26 mouse cellular contexts compared by ENCODE assay signal in the genomic region with DNA sequence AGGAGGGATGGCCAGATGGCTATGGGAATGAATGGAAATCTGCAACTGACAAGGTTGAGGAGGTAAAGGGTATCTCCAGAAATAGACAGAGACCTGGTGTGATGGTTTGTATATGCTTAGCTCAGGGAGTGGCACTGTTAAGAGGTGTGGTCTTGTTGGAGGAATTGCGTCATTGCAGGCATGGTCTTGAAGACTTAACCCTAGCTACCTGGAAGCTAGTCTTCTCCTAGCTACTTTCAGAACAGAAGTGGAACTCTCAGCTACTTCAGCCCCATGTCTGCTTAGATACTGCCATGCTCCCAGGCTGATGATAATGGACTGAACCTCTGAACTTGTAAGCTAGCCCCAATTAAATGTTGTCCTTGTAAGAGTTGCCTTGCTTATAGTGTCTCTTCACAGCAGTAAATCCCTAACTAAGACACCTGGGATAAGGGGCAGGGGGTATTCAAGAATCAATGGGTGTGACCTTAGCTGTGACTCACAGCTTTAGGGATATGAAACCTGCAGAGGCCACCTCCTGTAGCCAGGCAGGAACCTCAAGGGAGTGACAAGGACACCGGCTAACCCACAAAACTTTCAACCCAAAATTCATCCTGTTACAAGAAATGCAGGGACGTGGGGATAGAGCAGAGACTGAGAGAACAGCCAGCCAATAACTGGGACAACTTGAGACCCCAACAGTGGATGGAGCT. TPM values are rescaled to one million over a fixed set of nuclear protein-coding genes. Genes with fewer than 3 reads are reported as not detected.
A peak's percentile ranks its signal among the peaks of the same experiment; 100 is the strongest.
DNase-seq lines count a peak whose midpoint lies in the region; ATAC-seq and TF ChIP-seq lines count a peak whose summit lies in the region.
"Had no signal": no experiment of that assay in that cellular context is flagged by ENCODE, and none has a peak within 500 bp of the region (broad histone marks: within the 10 kb centered on the region; RNA-seq: fewer than 3 reads in every experiment).

No protein-coding gene starts in this region.

- TF ChIP-seq POLR2A in heart, adult 2 months (IDR thresholded peaks at IDR 0.05; ENCODE audit: insufficient read depth, low read depth, low read length), result no peak

- H3K27me3 ChIP-seq in heart, adult 2 months (ENCODE audit: control insufficient read depth, insufficient read depth, low read length), result no peaks in the 10 kb centered on the region
- H3K27me3 ChIP-seq: embryonic facial prominence, embryonic 13.5 days; embryonic facial prominence, embryonic 15.5 days; forebrain, embryonic 13.5 days; forebrain, embryonic 15.5 days; Patski had no signal

- intact Hi-C loops in heart, adult 2 months (cut with DNase I), result loop anchor here (1.0 kb wide), 1 partner anchor 8 kb away; no protein-coding TSS in a partner anchor

- peak; percentile 80 for ATAC-seq in common myeloid progenitor, adult 5-6 weeks (replicated peaks; ENCODE audit: low read depth, poor library complexity, severe bottlenecking)
- ATAC-seq in megakaryocyte, adult 5-6 weeks (ENCODE audit: poor library complexity, severe bottlenecking), result peak; percentile 82
- ATAC-seq in inflammation-experienced regulatory T-cells, adult 6 months, result no peak
- ATAC-seq: activated CD4-positive, CD25-positive, alpha-beta regulatory T cell, adult 4 months; forebrain, embryonic 13.5 days; forebrain, embryonic 15.5 days; forebrain, postnatal 0 days; Patski had no signal

- no peak overlapping the region for H3K9ac ChIP-seq in heart, adult 2 months (ENCODE audit: low read depth, low read length)
- H3K9ac ChIP-seq: embryonic facial prominence, embryonic 13.5 days; embryonic facial prominence, embryonic 15.5 days; forebrain, embryonic 13.5 days; forebrain, embryonic 15.5 days; forebrain, postnatal 0 days had no signal

- WGBS in heart, adult 2 months, result 84% methylated on average over 3 of the region's 3 CpGs

- no peak for TF ChIP-seq EP300 in heart, adult 2 months (IDR thresholded peaks at IDR 0.05; ENCODE audit: insufficient read depth, low read depth, low read length)

- peak overlapping the region; percentile 20; the same call in 1 of the 2 replicates for H3K27ac ChIP-seq in heart, adult 2 months
- H3K27ac ChIP-seq: embryonic facial prominence, embryonic 13.5 days; embryonic facial prominence, embryonic 15.5 days; forebrain, embryonic 13.5 days; forebrain, embryonic 15.5 days had no signal

- no peak overlapping the region for H3K4me3 ChIP-seq in heart, adult 2 months
- H3K4me3 ChIP-seq: embryonic facial prominence, embryonic 13.5 days; embryonic facial prominence, embryonic 15.5 days; erythroblast, embryonic 14.5 days; forebrain, embryonic 13.5 days; forebrain, embryonic 15.5 days had no signal

- no peaks in the 10 kb centered on the region for H3K36me3 ChIP-seq in heart, adult 2 months (ENCODE audit: control insufficient read depth, insufficient read depth, low read length)
- H3K36me3 ChIP-seq: embryonic facial prominence, embryonic 13.5 days; embryonic facial prominence, embryonic 15.5 days; forebrain, embryonic 15.5 days; G1E had no signal

- TF ChIP-seq CTCF in heart, adult 2 months (IDR thresholded peaks at IDR 0.05), result no peak

- DNase-seq in heart, adult 2 months, result no peak
- DNase-seq in heart, postnatal 4 days, result no peak
- no peak for DNase-seq in right cerebral cortex, postnatal 14 days
- DNase-seq in frontal cortex, postnatal 25 days (ENCODE audit: low spot score in 2 of 2), result no peak
- DNase-seq: adrenal gland, adult 8-10 months; adrenal gland, postnatal 14 days; adrenal gland, postnatal 36 days; cerebellum, adult 11 months; cerebellum, adult 18-20 months; cerebellum, adult 8-10 months; cerebellum, adult 9-11 months; cerebellum, postnatal 14 days; cerebellum, postnatal 36 days; embryo, embryonic 11 days; forebrain, postnatal 0 days had no signal

- H3K4me1 ChIP-seq in heart, adult 2 months (ENCODE audit: control insufficient read depth, insufficient read depth, low read length), result peaks cover 1% of the 10 kb centered on the region; the same call in 1 of the 2 replicates
- H3K4me1 ChIP-seq: embryonic facial prominence, embryonic 13.5 days; embryonic facial prominence, embryonic 15.5 days; forebrain, embryonic 13.5 days; forebrain, embryonic 15.5 days had no signal

- H3K79me2 ChIP-seq in heart, adult 2 months (replicated peaks; ENCODE audit: control insufficient read depth, insufficient read depth, low read length), result no peaks in the 10 kb centered on the region

RNA-seq across cellular contexts. Expression of gene Itga1, which starts 15.3 kb away (rescaled TPM):
- 10 to 100 TPM; 34.8 TPM for total RNA-seq in heart, adult 2 months (2021)
- 6.8 and 14.0 TPM in 2 replicates for polyA plus RNA-seq in heart, adult 2 months (2012; rRNA removed)
- total RNA-seq in heart, postnatal 4 days (2021), result 10 to 100 TPM; 82.4 to 86.8 TPM
- 1.5 and 1.9 TPM in 2 replicates for total RNA-seq in common myeloid progenitor, adult 5-6 weeks (2017)
- total RNA-seq in megakaryocyte, adult 5-6 weeks (2015), result 60.3 and 63.4 TPM in 2 replicates
- 45.5 and 47.2 TPM in 2 replicates for total RNA-seq in megakaryocyte, adult 5-6 weeks (2017)
- polyA plus RNA-seq in inflammation-experienced regulatory T-cells, adult 6 months (2017; shearing (Covaris generic)), result under 1 TPM; 0.42 to 0.97 (median 0.77) TPM
- polyA plus RNA-seq: erythroblast, embryonic 14.5 days; G1E had no signal

RNA-seq across cellular contexts. Expression of gene Gm49395, which starts 15.4 kb away (rescaled TPM):
- total RNA-seq in heart, adult 2 months (2021), result 10 to 100 TPM in 1 of 2 experiments, 1 to 10 TPM in 1; 7.8 to 10.5 TPM
- 0.64 and 2.4 TPM in 2 replicates for polyA plus RNA-seq in heart, adult 2 months (2012; rRNA removed)
- 10 to 100 TPM; 25.0 to 27.5 TPM for total RNA-seq in heart, postnatal 4 days (2021)
- total RNA-seq in common myeloid progenitor, adult 5-6 weeks (2017), result 11.1 TPM in 1 of 2 replicates, not detected in the other
- 12.9 and 14.0 TPM in 2 replicates for total RNA-seq in megakaryocyte, adult 5-6 weeks (2015)
- total RNA-seq in megakaryocyte, adult 5-6 weeks (2017), result 7.0 and 9.2 TPM in 2 replicates
- polyA plus RNA-seq in inflammation-experienced regulatory T-cells, adult 6 months (2017; shearing (Covaris generic)), result 1 to 10 TPM in 1 of 3 experiments, under 1 TPM in 1, not detected in 1; 0.95 to 1.1 TPM
- total RNA-seq: G1E had no signal

RNA-seq across cellular contexts. Expression of gene Pelo, which starts 27.1 kb away (rescaled TPM):
- total RNA-seq in heart, adult 2 months (2021), result 10 to 100 TPM; 15.6 to 18.0 TPM
- 16.1 and 16.5 TPM in 2 replicates for polyA plus RNA-seq in heart, adult 2 months (2012; rRNA removed)
- 10 to 100 TPM; 34.5 to 37.0 TPM for total RNA-seq in heart, postnatal 4 days (2021)
- 8.3 and 10.0 TPM in 2 replicates for total RNA-seq in common myeloid progenitor, adult 5-6 weeks (2017)
- 7.8 and 11.6 TPM in 2 replicates for total RNA-seq in megakaryocyte, adult 5-6 weeks (2015)
- total RNA-seq in megakaryocyte, adult 5-6 weeks (2017), result 5.7 and 7.0 TPM in 2 replicates
- 1 to 10 TPM; 2.0 to 2.5 (median 2.5) TPM for polyA plus RNA-seq in inflammation-experienced regulatory T-cells, adult 6 months (2017; shearing (Covaris generic))

Comparison
In these comparisons a context has a peak if more than half of its experiments do, and no peak if none do; other contexts are left out.
1. RNA of gene Itga1, which starts 15.3 kb away (total RNA-seq): 82.4 to 86.8 TPM in heart, postnatal 4 days, 45.5 to 63.4 TPM in megakaryocyte, adult 5-6 weeks and 34.8 TPM in heart, adult 2 months; 1.5 to 1.9 TPM in common myeloid progenitor, adult 5-6 weeks; every median in the first group is over 10 times any median in the second.